Mouse (Mus musculus): ENCODE results near the gene Asb4.

Asb4 gene

DNA sequence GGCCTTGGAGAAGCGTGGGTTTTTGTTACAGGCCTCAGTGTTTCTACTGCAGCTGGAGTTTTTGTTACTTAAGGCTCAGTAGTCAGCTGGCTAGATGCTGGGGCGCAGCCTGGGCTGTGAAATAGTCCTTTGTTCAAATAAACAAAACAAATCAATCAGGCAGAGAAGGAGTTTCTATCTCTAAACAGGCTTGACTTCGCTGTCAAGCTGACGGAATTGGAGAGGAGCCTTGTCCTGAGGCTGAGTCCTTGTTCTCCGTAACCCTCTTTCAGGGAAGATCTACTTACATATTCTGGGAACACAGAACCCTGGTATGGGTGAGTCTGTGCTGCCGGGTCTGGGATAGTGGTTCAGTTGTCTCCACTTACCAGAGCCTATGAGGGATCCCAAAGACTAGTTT lies 64.4 kb downstream of the Asb4 start:
- no peak for DNase-seq

DNA sequence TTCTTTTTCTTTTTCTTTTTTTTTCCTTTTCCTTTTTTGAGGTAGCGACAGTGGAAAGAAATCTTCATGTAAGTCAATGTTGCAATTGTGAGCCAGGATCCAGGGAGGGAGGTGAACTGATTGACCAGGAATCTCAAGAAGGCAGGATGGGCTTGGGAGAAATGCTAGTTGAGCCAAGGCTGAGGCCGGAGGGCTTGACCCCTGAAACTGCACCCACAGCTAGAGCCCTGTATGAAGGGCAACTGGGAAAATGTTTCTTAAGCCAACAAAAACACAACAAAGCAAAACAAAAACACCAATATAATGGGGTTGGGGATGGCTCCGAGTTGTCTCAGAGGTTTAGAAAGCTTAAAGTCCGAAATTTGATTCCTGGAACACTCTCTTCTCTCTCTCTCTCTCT lies 65.2 kb downstream of the Asb4 start:
- no peak for DNase-seq

DNA sequence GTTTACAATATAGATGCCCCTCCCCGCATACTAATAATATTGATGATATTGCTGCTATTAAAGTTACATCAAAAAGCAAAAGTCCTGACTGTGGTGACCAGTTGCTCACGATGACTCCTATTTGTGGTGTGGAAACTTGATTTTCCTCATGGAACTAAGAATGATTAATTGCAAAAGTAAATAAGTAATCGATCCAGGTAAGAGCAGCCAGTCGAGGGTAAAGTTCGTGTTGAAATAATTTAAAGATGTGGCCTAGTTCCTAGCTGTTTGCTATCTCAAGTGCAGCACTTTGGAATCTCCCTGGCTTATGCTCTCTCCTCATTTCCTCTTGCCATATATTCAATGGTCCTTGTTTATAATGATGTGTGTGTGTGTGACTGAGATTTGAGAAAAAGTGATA lies 66.7 kb downstream of the Asb4 start:
- DNase-seq = no peak

DNA sequence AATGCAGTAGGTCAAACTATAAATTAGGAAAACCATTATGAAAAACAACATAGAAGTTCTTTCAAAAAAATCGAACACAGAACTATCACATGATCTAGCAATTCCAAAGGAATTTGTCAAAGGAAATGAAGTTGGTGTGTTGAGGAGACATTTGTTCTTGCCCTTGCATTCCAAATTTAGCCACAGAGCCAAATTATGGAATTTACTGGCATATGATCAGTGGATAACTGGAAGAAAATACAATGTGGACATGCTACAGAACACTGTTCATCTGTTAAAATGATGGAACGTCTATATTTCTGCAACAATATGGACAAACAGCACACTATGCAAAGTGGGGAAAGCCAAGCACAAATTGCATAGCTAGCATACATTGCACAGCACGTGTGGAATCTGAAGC lies 72.7 kb downstream of the Asb4 start:
- no peak for DNase-seq

DNA sequence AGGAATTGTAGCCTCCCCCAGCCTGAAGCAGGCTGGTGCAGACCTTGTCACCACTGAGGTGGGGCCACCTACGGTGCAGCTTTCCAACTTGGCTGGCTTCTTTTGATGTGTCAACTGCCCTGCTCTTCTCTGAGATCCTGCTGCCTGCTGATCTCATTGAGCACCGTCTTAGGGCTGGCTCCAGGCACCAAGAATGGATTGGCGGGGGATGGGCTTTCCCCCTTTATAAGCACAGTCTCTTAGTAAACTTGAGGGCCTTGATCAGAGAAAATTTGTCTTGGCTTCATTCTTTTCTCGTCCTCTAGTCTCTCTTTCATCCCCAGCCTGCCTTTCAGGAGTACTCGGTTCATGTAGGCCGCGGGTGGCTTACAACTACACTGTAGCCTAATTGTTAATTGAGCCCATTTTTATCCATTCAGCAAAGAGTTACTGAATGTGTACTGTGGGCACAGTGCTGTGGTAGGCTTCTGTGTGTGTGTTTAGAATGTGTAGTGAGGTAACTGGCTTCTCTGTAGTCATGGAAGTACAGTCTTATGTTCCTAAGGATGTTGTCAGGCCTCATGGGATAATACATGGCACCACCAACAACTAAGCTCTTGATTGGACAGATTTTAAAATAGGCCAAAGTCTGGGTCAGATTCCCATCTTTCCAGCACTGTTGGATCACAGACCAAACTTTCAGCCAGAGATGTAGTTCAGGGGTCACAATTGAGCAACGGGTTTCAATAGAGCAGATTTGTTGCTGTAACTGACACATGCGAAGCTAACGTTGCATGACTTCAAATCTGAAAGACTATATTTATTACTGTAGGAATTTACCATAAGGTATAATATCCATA lies 87.5 kb downstream of the Asb4 start:
- no peak for DNase-seq

DNA sequence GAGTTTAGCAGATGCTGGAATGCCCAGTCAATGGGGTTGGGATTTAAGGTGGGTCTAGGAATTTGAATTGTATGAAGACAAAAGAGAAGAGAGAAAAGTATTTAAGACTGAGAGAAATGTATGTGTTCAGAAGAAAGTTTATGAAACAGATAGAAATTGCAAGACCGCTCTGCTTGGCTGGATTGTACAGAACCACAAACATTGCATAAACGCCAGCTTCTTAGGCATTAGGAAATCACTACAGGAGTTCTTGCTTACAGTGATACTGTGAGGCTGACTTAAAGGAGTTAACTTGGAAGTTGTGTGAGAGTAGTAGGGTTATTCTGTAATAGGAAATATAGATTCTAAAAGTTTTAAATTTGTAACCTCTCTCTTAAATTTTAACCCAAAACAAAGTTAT lies 89.5 kb downstream of the Asb4 start:
- no peak for DNase-seq

DNA sequence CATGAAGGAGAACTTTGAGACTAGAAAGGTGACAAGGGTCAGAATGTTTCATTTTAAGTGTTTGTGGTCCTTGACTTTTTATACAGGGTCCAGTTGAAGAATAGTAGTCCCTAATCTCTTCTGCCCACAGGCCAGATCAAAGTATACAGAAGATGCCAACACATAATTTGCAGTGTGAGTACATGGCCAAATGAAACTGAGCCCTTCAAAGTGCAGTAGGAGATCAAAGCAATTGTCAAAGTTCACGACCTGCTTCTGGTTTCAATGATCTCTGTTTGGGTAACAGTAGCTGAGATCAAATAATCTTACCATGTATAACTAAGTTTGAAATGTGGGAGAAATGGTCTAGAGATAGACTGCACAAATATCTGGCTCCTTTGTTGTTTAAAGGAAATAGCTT lies 90.8 kb downstream of the Asb4 start:
- DNase-seq = no peak

DNA sequence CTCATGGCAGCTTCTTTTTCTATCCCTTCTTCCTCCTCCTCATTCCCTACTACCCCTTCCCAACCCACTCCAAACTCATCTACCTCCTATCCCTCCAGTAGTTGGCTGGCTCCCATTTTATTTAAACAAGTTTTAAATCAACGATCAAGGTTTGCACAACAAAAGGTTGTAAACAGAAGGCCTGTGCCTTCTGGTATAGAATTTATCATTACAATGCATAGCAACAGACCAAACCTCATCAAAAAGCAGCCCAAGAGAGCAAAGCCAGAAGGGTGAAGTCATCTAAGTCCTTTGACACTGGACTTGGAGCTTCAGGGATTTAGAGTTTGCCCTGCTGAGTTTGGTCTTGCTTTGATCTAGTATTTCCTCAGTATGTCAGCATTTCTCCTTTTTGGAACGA lies 97.9 kb downstream of the Asb4 start:
- no peak for DNase-seq

DNA sequence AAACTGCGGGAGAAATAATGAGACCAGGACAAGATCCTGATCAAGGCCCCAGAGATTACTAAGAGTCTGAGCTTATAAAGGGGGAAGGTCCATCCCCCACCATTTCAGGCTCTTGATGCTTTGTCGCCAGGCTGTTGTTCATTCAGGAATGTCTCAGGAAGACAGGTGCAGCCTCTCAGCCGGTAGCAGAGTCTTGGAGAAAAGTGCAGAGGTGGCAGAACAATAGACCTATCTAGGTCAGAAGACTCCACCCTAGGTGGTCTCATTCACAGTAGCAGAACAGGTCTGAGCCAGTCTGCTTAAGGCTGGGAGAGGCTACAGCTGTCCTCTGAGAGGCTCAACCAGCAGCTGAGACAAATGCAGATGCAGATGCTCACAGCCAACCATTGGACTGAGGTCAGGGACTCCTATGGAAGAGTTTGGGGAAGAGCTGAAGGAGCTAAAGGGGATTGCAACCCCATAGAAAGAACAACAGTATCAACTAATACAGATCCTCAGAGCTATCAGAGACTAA lies 99.1 kb downstream of the Asb4 start:
- no peak for DNase-seq

Measured in cerebellum, adult 11-12 months (tissue).